Mouse (Mus musculus) myocyte (in vitro differentiated cells): ENCODE data around the gene Adam11. TPM values are rescaled to one million over a fixed set of nuclear protein-coding genes. Genes with fewer than 3 reads are reported as not detected.

ENCODE experiments used
- H3K27me3 ChIP-seq: one replicate; pipeline ENCODE4 v1.6.1; 2011; ENCODE audit not compliant: control insufficient read depth, insufficient read depth, insufficient read length
- H3K36me3 ChIP-seq: one replicate; pipeline ENCODE4 v1.6.1; 2011; ENCODE audit not compliant: control insufficient read depth, insufficient read depth
- H3K4me2 ChIP-seq: one replicate; pipeline ENCODE4 v1.6.1; 2011; ENCODE audit warnings: low read depth, control low read depth
- H3K4me3 ChIP-seq: one replicate; pipeline ENCODE4 v1.5.1; 2011; ENCODE audit warnings: mild to moderate bottlenecking, control low read depth, moderate library complexity
- H3K79me2 ChIP-seq: one replicate; pipeline ENCODE4 v1.6.1; 2011; ENCODE audit not compliant: control insufficient read depth, insufficient read depth
- H3ac ChIP-seq: one replicate; pipeline ENCODE4 v1.6.1; 2011; ENCODE audit not compliant: control insufficient read depth, insufficient read length
- E2F4 ChIP-seq: IDR thresholded peaks from one replicate; pipeline ENCODE4 v1.6.1; 2011; ENCODE audit warnings: mild to moderate bottlenecking, control low read depth, moderate library complexity; ENCODE audit not compliant: insufficient read depth
- MAX ChIP-seq: IDR thresholded peaks from one replicate; pipeline ENCODE4 v1.6.1; 2011; ENCODE audit warnings: low read depth, mild to moderate bottlenecking, control low read depth
- MYOD1 ChIP-seq, 3 experiments: IDR thresholded peaks; one replicate each; pipeline ENCODE4 v1.6.1; 2011; ENCODE audit warnings: control low read depth in 2 of 3, low read depth in 2 of 3, mild to moderate bottlenecking in 2 of 3, moderate library complexity in 1 of 3; ENCODE audit not compliant: insufficient read length in 2 of 3, control insufficient read depth in 1 of 3
- MYOG ChIP-seq, 3 experiments: IDR thresholded peaks; one replicate each; pipeline ENCODE4 v1.6.1; 2011; ENCODE audit warnings: control low read depth in 2 of 3, low read depth in 2 of 3, mild to moderate bottlenecking in 2 of 3; ENCODE audit not compliant: insufficient read length in 2 of 3, control insufficient read depth in 1 of 3, insufficient read depth in 1 of 3
- POLR2A ChIP-seq: IDR thresholded peaks from one replicate; pipeline ENCODE4 v1.6.1; 2011; ENCODE audit warnings: low read depth, mild to moderate bottlenecking, control low read depth, moderate library complexity; ENCODE audit not compliant: insufficient read length
- POLR2AphosphoS2 ChIP-seq: IDR thresholded peaks from one replicate; pipeline ENCODE4 v1.6.1; 2011; ENCODE audit warnings: low read depth, control low read depth; ENCODE audit not compliant: insufficient read length
- REST ChIP-seq: IDR thresholded peaks from one replicate; pipeline ENCODE4 v1.6.1; 2011; ENCODE audit warnings: mild to moderate bottlenecking, control low read depth, moderate library complexity; ENCODE audit not compliant: insufficient read depth, insufficient read length
- SRF ChIP-seq: IDR thresholded peaks from one replicate; pipeline ENCODE4 v1.6.1; 2011; ENCODE audit warnings: low read depth; ENCODE audit not compliant: control insufficient read depth, insufficient read length
- TCF12 ChIP-seq: IDR thresholded peaks from one replicate; pipeline ENCODE4 v1.6.1; 2011; ENCODE audit warnings: mild to moderate bottlenecking, control low read depth; ENCODE audit not compliant: poor library complexity, insufficient read depth, severe bottlenecking
- TCF3 ChIP-seq: IDR thresholded peaks from one replicate; pipeline ENCODE4 v1.6.1; 2011; ENCODE audit warnings: low read depth, control low read depth; ENCODE audit not compliant: insufficient read length
- USF1 ChIP-seq: IDR thresholded peaks from one replicate; pipeline ENCODE4 v1.6.1; 2011; ENCODE audit warnings: low read depth, mild to moderate bottlenecking, control low read depth, moderate library complexity
- polyA plus RNA-seq: library from polyadenylated mRNA; unstranded; fragments of >200 nt; fragmentation: generic; extraction: Trizol; gene quantifications from one replicate; pipeline ENCODE4 v1.2.1, GENCODE M21; 2012; ENCODE audit warnings: missing spikeins

The Adam11 gene
- polyA plus RNA-seq, 1 experiment, result 0.19 TPM

DNA sequence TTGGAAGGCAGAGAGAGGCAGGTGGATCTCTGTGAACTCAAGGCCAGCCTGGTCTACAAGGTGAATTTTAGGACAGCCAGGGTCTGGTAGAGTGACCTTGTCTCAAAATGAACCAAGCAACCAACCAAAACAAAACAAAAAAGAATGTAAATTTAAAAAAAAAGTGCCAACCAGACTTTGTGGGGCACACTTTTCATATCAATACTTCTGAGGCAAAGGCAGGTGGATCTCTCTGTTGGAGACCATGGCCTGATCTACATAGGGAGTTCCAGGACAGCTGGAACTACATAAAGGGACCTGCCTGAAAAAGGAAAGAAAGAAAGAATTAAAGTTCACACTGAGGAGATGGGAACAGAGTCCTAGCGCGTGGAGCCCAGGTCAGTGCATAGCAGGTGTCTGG, 65.2 kb downstream of the Adam11 start:
- no peak overlapping the region for H3K4me2 ChIP-seq
- no peak overlapping the region for H3K4me3 ChIP-seq
- H3K27me3 ChIP-seq, result peaks cover 16% of the 10 kb centered on the region
- TF ChIP-seq REST, result no peak
- H3K36me3 ChIP-seq, result no peaks in the 10 kb centered on the region
- no peaks in the 10 kb centered on the region for H3K79me2 ChIP-seq
- no peak overlapping the region for H3ac ChIP-seq

GRCm38 (mm10) chr11:102827097-102827496, 65.9 kb downstream of the Adam11 start:
- Histone ChIP-seq H3K4me2 (no peak overlapping the region), H3K36me3 (no peaks in the 10 kb centered on the region), H3K79me2 (no peaks in the 10 kb centered on the region), H3ac (no peak overlapping the region), H3K27me3 (peaks cover 14% of the 10 kb centered on the region), H3K4me3 (no peak overlapping the region)
- TF ChIP-seq SRF, result no peak
- TF ChIP-seq MYOG (IDR thresholded peaks at IDR 0.05; ENCODE audit: control insufficient read depth in 1 of 3, insufficient read depth in 1 of 3, insufficient read length in 2 of 3, low read depth in 2 of 3), result no peak
- no peak for TF ChIP-seq USF1
- no peak for TF ChIP-seq MAX
- TF ChIP-seq POLR2A, result no peak
- TF ChIP-seq TCF12, result no peak
- no peak for TF ChIP-seq MYOD1 (IDR thresholded peaks at IDR 0.05; ENCODE audit: control insufficient read depth in 1 of 3, insufficient read length in 2 of 3, low read depth in 2 of 3)
- no peak for TF ChIP-seq POLR2AphosphoS2
- TF ChIP-seq TCF3, result no peak
- TF ChIP-seq E2F4, result no peak

Other genes with a start within 250 kb of the Adam11 start
- gene Gpatch8, start 205.0 kb upstream of the Adam11 start, polyA plus RNA-seq, result 9.0 TPM
- gene Gm11627, start 182.0 kb upstream of the Adam11 start, polyA plus RNA-seq, result 1.9 TPM
- gene Fzd2, start 157.0 kb upstream of the Adam11 start, polyA plus RNA-seq, result 66.9 TPM
- gene Meioc, start 97.7 kb upstream of the Adam11 start, polyA plus RNA-seq, result 0.01 TPM
- 26.8 TPM for gene Ccdc43, start 63.7 kb upstream of the Adam11 start, polyA plus RNA-seq
- gene Gjc1, start 58.3 kb downstream of the Adam11 start, polyA plus RNA-seq, result 10.3 TPM
- not detected for gene Higd1b, start 74.4 kb downstream of the Adam11 start, polyA plus RNA-seq
- 104 TPM for gene Eftud2, start 119.5 kb downstream of the Adam11 start, polyA plus RNA-seq
- 1.4 TPM for gene Ccdc103, start 119.8 kb downstream of the Adam11 start, polyA plus RNA-seq
- gene Fam187a, start 123.7 kb downstream of the Adam11 start, polyA plus RNA-seq, result not detected
- gene Gfap, start 139.5 kb downstream of the Adam11 start, polyA plus RNA-seq, result 0.16 TPM
- 18.4 TPM for gene Kif18b, start 163.7 kb downstream of the Adam11 start, polyA plus RNA-seq
- 0.74 TPM for gene C1ql1, start 185.2 kb downstream of the Adam11 start, polyA plus RNA-seq